Mouse (Mus musculus): ENCODE results near the gene Nat8f1. TPM values are rescaled to one million over a fixed set of nuclear protein-coding genes. Genes with fewer than 3 reads are reported as not detected.
"Not testable (repeated sequence)": the region's sequence is repeated elsewhere in the genome, so short reads cannot be mapped to it uniquely, and the experiment has no call there.

Gene Nat8f1
- polyA plus RNA-seq, 1 experiment from 2014 or later = 10.2 TPM

DNA sequence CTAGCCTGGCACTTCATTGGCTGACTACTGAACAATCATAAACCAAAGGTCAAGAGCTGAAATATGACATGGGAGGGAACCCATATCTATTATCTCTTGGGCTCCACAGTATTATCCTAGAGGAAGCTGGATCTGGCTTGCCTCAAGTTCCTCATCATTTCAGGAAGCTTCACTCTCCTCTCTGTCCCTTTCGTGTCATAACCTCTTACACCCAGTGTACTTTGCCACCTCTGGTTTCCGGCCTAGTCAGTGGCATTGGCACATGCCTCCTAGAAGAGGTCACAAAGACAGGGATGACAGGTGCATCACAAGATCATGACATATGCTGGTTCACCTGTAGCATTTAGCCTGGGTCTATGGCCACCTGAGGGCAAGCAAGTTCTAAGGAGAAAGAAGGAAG, 13.2 kb downstream of the Nat8f1 start:
- Histone ChIP-seq H3K4me3 (replicated peaks) (no peak overlapping the region), H3K9me3 (no peaks in the 10 kb centered on the region), H3K36me3 (replicated peaks) (no peaks in the 10 kb centered on the region), H3K9ac (no peak overlapping the region), H3K27ac (no peak overlapping the region), H3K4me2 (no peak overlapping the region), H3K27me3 (0 out of 2 replicates have a peak, but pooled peaks cover 4% of the 10 kb centered on the region), H3K4me1 (0 out of 2 replicates have a peak, but pooled peaks cover 2% of the 10 kb centered on the region)
- no peak for ATAC-seq (ENCODE audit: low FRiP score)
- 94% methylated on average over 2 of the region's 2 CpGs for WGBS

DNA sequence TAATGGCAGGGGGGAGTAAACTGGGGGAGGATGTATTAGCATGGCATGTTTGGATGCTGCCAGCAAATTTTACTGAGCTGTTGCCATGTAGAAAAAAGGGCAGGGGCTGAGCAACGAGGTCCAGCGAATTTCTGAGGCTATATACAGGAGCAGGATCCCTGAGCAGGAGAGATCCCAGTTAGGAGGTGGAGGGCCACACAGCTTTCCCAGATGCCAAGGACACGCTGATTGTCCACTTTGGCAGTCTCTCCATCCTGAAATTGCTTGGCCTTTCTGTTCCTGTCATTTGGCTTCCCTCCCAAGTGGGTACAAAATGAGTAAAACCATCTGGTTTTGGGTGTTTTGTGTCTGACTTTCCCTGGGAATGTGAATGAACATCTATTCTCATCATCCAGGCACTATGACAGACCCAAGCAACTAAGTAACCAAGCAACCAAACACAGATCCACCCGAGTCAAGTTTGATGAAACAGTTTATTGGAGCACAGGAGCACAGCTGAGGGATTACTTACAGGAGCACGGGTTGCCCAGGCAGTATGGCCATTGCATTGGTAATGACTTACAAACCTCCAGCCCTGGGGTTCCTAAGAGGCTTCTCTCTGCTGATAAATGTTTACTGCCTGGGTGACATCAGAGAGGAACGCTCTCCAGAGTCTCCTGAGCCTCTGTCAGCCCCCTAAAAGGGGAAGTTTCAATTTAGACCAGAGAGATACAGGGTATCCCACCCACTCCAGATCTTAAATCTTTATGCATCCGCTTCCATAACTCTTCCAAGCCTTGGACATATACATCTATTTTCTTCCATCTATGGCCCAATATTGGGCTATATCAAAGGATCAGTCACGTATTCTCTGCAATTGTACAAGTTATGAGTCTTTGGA, 16.7 kb downstream of the Nat8f1 start:
- not testable (repeated sequence) for H3K27me3 ChIP-seq; H3K9ac ChIP-seq; H3K36me3 ChIP-seq (replicated peaks); H3K4me1 ChIP-seq; H3K27ac ChIP-seq; ATAC-seq (ENCODE audit: low FRiP score); H3K4me3 ChIP-seq (replicated peaks); H3K4me2 ChIP-seq; H3K9me3 ChIP-seq
- WGBS = 84% methylated on average over 7 of the region's 8 CpGs

DNA sequence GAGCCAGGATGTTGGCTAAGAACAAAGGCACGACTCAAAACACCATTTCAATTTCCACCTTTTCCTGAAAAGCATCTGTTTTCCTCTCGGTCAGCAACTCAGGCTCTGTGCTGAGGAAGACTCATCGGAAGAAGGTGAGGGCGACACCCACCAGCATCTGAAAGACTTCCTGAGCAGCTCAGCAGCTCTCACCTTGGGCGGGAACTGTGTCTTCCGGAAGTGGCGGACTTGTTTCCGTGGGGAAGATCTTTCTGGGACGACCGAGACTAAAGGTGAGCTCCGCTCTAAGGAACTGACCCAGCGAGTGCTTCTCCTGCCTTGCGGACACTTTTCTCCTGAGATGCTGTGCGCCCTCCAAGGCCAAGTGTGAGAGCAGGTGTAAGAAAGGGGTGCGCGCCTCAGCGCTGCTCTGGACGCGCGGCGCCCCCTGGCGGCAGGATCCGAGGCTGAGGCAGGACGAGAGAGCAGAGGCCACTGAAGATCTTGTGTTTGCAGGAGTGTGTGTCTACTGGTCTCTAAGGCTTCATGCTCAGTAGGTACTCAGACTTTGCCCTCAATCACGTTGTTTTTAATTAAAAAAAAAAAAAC, 20.3 kb downstream of the Nat8f1 start:
- H3K4me3 ChIP-seq (replicated peaks); H3K36me3 ChIP-seq (replicated peaks); ATAC-seq (ENCODE audit: low FRiP score); H3K4me1 ChIP-seq; H3K27ac ChIP-seq; H3K4me2 ChIP-seq; H3K9ac ChIP-seq; H3K27me3 ChIP-seq: not testable (repeated sequence)
- 72% methylated on average over 25 of the region's 25 CpGs for WGBS
- peaks cover 12% of the 10 kb centered on the region; the same call in 1 of the 2 replicates for H3K9me3 ChIP-seq

DNA sequence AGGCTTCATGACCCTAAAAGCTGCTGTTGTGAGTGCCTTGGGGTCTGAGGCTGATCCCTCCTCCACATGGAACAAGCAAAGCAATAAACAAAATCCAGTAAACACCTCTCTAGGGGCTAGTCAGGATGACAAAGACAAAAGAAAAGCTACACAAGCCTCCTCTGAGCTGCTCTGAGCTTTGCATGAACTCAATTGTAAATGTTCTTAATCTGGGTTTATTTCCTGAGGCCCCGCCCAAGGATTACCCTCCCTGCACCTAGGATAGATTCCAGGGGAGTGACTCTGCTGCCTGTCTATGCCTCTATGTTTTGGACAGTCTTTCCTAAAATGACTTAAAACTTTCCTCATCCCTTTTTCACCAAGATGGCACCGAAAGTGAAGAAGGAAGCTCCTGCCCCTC, 26.5 kb downstream of the Nat8f1 start:
- Histone ChIP-seq H3K4me3 (replicated peaks) (no peak overlapping the region), H3K27ac (no peak overlapping the region), H3K27me3 (no peaks in the 10 kb centered on the region), H3K4me1 (no peaks in the 10 kb centered on the region), H3K9me3 (peaks cover 17% of the 10 kb centered on the region; the same call in 1 of the 2 replicates), H3K9ac (no peak overlapping the region), H3K4me2 (no peak overlapping the region), H3K36me3 (replicated peaks) (no peaks in the 10 kb centered on the region)
- WGBS = 84% methylated on average over 2 of the region's 2 CpGs
- no peak for ATAC-seq (ENCODE audit: low FRiP score)

DNA sequence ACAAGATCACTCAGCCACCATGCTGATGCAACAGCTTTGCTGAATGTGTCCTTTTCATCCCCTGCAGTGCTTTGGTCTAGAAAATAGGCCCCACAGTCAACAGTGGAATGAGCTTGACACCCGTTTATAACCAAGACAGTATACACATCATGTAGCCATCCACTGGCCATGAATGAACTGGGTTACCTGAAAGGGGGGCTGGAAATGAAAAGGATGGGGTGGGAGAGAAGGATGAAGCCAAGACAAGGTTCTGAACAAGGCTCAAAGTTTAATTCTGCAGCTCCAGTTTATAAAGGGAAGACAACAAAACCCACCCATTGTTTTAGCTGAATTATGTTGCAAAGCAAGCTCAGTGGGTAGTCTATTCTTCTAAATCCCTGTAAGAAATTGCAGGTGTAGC, 31.2 kb downstream of the Nat8f1 start:
- H3K4me1 ChIP-seq = no peaks in the 10 kb centered on the region
- 88% methylated on average over 1 of the region's 1 CpGs for WGBS
- no peak overlapping the region for H3K9ac ChIP-seq
- H3K36me3 ChIP-seq (replicated peaks) = no peaks in the 10 kb centered on the region
- no peaks in the 10 kb centered on the region for H3K27me3 ChIP-seq
- no peak for ATAC-seq (ENCODE audit: low FRiP score)
- no peak overlapping the region for H3K4me3 ChIP-seq (replicated peaks)
- H3K4me2 ChIP-seq = no peak overlapping the region
- H3K9me3 ChIP-seq = peaks cover 20% of the 10 kb centered on the region; the same call in 1 of the 2 replicates
- no peak overlapping the region for H3K27ac ChIP-seq

DNA sequence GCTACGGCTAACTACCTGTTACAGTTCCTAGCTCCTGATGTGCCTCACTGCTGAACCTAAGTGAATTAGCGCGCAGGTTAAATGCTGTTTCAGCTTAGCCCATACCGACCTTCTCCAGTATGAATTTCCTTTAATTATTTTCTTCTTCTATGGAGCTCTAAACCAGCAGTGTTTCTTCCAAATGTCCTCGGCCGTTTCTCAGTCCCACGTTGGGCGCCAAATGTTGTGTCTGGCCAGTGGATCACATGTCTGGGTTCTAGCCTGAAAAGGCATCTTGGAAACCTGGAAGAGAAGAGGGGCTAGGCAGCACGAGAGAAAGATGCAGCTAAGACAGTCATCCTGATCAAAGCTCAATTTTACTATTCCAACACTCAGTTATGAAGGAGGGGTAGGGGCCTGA, 32.2 kb downstream of the Nat8f1 start:
- H3K27ac ChIP-seq; H3K27me3 ChIP-seq; H3K9ac ChIP-seq; H3K36me3 ChIP-seq (replicated peaks); ATAC-seq (ENCODE audit: low FRiP score); H3K4me3 ChIP-seq (replicated peaks); H3K4me2 ChIP-seq; H3K4me1 ChIP-seq: not testable (repeated sequence)
- H3K9me3 ChIP-seq = peaks cover 20% of the 10 kb centered on the region; the same call in 1 of the 2 replicates
- 91% methylated on average over 9 of the region's 9 CpGs for WGBS

DNA sequence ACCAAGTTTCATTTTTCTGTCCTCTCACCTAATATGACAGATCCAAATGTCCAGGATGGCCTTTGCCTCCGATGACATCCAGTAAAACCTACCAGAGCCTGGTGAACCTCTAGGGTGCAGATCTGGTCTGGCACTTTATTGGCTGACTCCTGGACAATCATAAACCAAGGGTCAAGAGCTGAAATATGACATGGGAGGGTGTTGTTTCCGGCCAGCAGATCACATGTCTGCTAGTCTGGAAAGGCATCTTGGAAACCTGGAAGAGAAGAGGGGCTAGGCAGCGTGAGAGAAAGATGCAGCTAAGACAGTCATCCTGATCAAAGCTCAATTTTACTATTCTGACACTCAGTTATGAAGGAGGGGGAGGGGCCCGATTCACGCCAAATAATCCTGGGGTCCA, 46.5 kb downstream of the Nat8f1 start, which contains the start of gene Nat8f2:
Gene Nat8f2, minus strand, starts transcription at position 153 of the 400 bp plus-strand sequence.
- not testable (repeated sequence) for H3K27ac ChIP-seq; H3K4me3 ChIP-seq (replicated peaks); ATAC-seq (ENCODE audit: low FRiP score); H3K4me2 ChIP-seq; H3K9ac ChIP-seq; H3K36me3 ChIP-seq (replicated peaks); H3K9me3 ChIP-seq; H3K4me1 ChIP-seq; H3K27me3 ChIP-seq
- WGBS = 89% methylated on average over 5 of the region's 5 CpGs

DNA sequence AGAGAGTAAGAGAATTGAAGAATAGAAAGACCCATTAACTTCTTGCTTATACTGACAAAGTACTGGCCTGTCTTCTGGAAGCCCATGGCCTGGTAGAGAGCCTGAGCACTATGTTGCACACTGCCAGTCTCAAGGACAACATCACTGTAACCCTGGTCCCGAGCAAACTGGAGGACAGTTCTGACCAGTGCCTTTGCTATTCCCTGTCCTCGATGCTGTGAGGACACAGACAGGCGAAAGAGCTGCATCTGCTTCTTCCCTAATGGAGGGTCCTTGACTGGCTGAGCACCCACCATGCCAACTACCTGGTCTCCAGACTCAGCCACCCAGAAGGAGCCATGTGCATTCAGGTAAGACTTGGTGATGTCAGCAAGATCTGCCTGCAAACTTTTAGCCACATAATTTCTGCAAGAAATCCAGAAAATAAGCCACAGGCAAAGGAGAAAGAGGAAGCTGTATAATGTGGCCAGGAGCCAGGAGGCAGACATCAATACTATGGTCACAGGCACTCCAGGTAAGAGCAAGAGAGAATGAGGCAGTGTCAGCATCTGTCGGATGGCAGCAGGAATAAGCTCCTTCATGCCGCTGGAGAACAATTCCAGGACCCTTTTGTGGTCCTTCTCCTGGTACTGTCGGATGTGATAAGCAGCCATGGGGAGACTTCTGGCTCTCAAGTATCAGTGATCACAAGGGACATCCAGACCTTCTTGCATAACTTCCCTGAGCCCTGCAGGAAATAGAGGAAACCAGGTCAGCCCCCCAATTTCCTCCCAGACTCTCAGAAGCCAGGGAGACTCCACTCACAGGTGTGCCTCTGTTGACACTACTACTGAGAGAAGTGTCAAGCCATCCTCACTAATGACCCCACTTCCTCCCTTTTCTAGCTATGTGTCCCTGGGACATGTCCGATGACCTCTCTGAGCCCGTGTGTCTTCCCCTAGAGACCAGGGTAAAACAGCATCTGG, 47.5 kb downstream of the Nat8f1 start:
- H3K9me3 ChIP-seq = no peaks in the 10 kb centered on the region
- no peak overlapping the region for H3K9ac ChIP-seq
- no peak overlapping the region for H3K4me3 ChIP-seq (replicated peaks)
- H3K4me2 ChIP-seq = no peak overlapping the region
- no peaks in the 10 kb centered on the region for H3K4me1 ChIP-seq
- no peak overlapping the region for H3K27ac ChIP-seq
- no peaks in the 10 kb centered on the region for H3K36me3 ChIP-seq (replicated peaks)
- no peak for ATAC-seq (ENCODE audit: low FRiP score)
- no peaks in the 10 kb centered on the region for H3K27me3 ChIP-seq
- WGBS = 87% methylated on average over 8 of the region's 8 CpGs

DNA sequence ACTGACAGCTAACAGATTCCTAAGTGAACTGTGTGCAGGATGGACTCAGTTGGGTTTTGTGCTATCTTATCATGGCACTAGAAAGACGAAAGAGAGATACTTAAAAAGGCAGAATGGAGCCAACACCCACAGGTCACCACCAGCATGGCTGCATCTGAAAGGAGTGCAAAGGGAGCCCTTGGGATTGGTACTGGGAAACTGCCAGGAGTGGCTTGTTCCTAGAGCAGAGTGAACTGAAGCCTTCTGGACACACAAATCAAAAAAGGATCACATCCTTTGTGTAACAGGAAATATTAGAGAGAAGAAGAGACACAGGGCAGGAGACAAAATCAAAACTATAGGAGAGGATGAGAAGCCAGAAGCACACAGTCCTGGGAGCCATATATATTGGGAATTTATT, 48.5 kb downstream of the Nat8f1 start:
- not testable (repeated sequence) for ATAC-seq (ENCODE audit: low FRiP score); H3K36me3 ChIP-seq (replicated peaks); H3K9ac ChIP-seq; H3K4me3 ChIP-seq (replicated peaks); H3K9me3 ChIP-seq; H3K27ac ChIP-seq; H3K4me2 ChIP-seq; H3K27me3 ChIP-seq; H3K4me1 ChIP-seq
- WGBS = 72% methylated on average over 1 of the region's 1 CpGs

DNA sequence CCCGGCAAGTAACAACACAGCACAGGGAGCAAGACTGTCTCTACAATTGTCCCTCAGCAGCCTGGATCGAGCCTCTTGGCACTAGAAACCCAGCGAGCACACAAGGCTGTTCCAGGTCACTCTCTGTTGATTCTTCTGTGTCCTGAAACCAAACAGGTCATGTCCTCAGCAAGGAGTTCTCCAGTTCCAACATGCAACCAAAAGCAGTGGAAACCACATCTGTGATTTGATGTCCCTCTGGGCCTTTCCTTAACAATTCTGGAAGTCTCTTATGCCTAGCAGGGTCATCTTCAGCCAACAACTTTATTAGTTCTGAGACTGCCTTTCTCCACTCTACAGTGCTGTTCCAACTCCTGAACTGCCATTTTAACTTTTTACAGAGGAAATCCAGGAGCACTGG, 49.3 kb downstream of the Nat8f1 start:
- not testable (repeated sequence) for H3K36me3 ChIP-seq (replicated peaks); ATAC-seq (ENCODE audit: low FRiP score); H3K9ac ChIP-seq; H3K9me3 ChIP-seq; H3K27me3 ChIP-seq; H3K4me1 ChIP-seq; H3K4me3 ChIP-seq (replicated peaks); H3K4me2 ChIP-seq; H3K27ac ChIP-seq
- 92% methylated on average over 3 of the region's 3 CpGs for WGBS

DNA sequence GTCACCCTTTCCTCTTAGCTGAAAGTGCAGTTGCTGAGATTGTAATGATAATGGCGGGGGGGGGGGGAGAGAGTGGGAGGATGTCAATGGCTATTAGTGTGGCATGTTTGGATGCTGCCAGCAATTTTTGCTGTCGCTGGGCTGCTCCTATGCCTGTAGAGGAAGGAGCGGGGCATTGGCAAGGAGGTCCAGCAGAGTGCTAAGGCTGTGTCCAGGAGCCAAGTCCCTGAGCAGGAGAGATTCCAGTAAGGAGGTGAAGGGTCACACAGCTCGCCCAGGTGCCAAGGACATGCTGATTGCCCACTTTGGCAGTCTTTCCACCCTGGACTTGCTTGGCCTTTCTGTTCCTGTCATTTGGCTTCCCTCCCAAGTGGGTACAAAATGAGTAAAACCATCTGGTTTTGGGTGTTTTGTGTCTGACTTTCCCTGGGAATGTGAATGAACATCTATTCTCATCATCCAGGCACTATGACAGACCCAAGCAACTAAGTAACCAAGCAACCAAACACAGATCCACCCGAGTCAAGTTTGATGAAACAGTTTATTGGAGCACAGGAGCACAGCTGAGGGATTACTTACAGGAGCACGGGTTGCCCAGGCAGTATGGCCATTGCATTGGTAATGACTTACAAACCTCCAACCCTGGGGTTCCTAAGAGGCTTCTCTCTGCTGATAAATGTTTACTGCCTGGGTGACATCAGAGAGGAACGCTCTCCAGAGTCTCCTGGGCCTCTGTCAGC, 50.4 kb downstream of the Nat8f1 start:
- ATAC-seq (ENCODE audit: low FRiP score); H3K4me3 ChIP-seq (replicated peaks); H3K9me3 ChIP-seq; H3K9ac ChIP-seq; H3K4me1 ChIP-seq; H3K4me2 ChIP-seq; H3K27me3 ChIP-seq; H3K27ac ChIP-seq; H3K36me3 ChIP-seq (replicated peaks): not testable (repeated sequence)
- 69% methylated on average over 5 of the region's 7 CpGs for WGBS

All from forebrain, embryonic 12.5 days (tissue).